Mouse (Mus musculus): ENCODE data around the gene Itga9.

DNA sequence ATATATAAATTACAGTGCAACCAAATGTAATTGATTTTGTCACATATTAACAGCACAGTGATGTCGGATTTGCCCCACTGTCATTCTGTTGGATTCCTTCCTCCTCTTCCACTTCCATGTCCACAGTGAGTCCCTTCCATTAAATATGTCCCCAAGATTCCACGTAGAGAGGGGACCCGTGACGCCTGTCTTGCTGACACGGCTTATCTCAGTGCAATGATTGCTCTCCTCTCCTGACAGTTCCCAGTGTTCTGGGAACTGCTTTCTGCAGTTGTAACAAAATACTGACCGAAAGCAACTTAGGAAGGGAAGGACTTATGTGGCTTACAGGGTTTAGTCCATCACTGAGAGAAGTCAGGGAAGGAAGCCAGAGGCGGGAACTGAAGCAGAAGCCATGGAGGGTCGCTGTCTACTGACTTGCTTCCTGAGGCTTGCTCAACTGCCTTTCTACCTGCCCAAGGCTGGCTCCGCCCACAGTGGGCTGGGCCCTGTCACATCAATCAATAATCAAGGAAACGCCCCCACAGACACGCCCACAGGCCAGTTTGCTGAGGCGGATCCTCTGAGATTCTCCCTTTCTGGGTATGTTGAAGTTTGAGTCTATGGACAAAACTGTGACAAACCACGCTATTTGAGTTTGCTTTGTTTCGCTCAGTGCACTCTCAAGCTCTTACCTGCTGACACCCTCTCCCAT is 99.0 kb downstream of the Itga9 start:
- no peak for TF ChIP-seq POLR2A (IDR thresholded peaks at IDR 0.05; ENCODE audit: borderline replicate concordance, insufficient read depth, low read length)
- TF ChIP-seq CTCF (IDR thresholded peaks at IDR 0.05; ENCODE audit: borderline replicate concordance, insufficient read depth, low read depth, low read length) = no peak
